Mouse (Mus musculus) testis, adult 10 weeks (tissue): Measurements from ENCODE around the gene Wdr44. TPM values are rescaled to one million over a fixed set of nuclear protein-coding genes. Genes with fewer than 3 reads are reported as not detected.

ENCODE experiments used
- polyA plus RNA-seq: library from polyadenylated mRNA; stranded (reverse); fragments of 350-450 nt; fragmentation: Illumina TruSeq; extraction: RNeasy Lipid Tissue Mini Kit (QIAGEN cat#74804); gene quantifications from one replicate; pipeline ENCODE4 v1.2.3, GENCODE M21; 2014; ENCODE audit warnings: low read depth, low replicate concordance

Wdr44 gene
- polyA plus RNA-seq, result 5.4 TPM

GRCm38 (mm10) chrX:23692722-23693442 lies at the start of gene Wdr44:
Wdr44 (plus strand) TSS chrX:23693051.

Other genes starting within 250 kb of the Wdr44 start
- 40.2 TPM for gene Gm4907, start 189.5 kb downstream of the Wdr44 start, polyA plus RNA-seq